Mouse (Mus musculus): ENCODE results near the gene Cox19. TPM values are rescaled to one million over a fixed set of nuclear protein-coding genes. Genes with fewer than 3 reads are reported as not detected.

Cox19 gene
- polyA plus RNA-seq (2015; fragmentation: Nextera tagmentation; extraction: Ambion mirVana): 90.6 and 97.9 TPM in 2 replicates

DNA sequence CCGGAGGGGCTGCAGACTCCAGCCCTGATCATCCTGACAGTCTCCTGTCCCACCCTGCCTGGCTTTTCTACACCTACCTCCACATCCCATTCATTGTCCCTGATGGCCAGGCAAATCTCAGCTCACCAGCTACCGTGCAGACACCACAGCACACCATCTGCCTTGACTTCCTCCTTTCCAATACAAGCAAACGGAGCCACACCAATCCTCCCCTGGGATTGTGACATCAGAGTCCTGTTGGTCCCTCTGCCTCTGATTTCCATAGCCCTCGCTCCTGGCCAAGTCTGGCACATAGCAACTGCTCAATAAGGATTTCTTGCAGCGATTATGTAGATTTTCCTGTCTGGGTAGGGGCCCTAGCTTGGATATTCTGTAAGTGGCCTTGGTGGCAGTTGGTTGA, at the start of gene Cox19:
TSS of gene Cox19 (minus strand) at position 285 of the 400 bp plus-strand sequence.
- no peak within 1 kb of the TSS for H3K27ac ChIP-seq (ENCODE audit: low read length)
- WGBS: 65% methylated on average over 5 of the region's 5 CpGs
- no peak within 1 kb of the TSS for H3K9ac ChIP-seq (replicated peaks; ENCODE audit: low read depth, low read length)
- no peaks in the 10 kb centered on the region for H3K27me3 ChIP-seq (replicated peaks; ENCODE audit: control insufficient read depth, insufficient read depth, low read length)
- ATAC-seq: no peak
- H3K9me3 ChIP-seq (ENCODE audit: control insufficient read depth, low read length): no peaks in the 10 kb centered on the region
- H3K4me2 ChIP-seq (ENCODE audit: low read length): no peak within 1 kb of the TSS
- H3K4me3 ChIP-seq (replicated peaks; ENCODE audit: low read length): no peak within 1 kb of the TSS
- H3K36me3 ChIP-seq (ENCODE audit: control insufficient read depth, insufficient read depth): no peaks in the 10 kb centered on the region
- H3K4me1 ChIP-seq (replicated peaks; ENCODE audit: control insufficient read depth, insufficient read depth, low read length): no peaks in the 10 kb centered on the region

DNA sequence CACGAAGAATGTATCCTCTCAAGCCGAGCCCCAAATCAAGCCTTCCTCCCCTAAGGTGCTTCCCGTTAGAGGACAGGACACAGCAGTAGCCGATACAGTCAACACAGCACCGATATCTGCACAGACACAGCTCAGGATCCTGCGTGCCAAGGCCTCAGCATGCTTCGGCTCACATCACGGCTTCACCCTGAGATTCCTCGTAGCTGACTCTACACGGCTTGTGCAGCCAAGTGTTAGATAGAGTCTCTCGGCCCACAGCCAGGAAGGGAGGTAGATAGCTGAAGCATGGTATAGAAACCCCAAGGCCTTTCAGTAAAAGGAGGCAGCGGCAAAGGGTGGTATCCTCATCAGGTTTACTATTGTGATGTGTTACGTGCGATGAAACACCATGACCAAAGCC, 48.8 kb upstream of the Cox19 start:
- H3K9ac ChIP-seq (replicated peaks; ENCODE audit: low read depth, low read length): no peak overlapping the region
- no peaks in the 10 kb centered on the region for H3K9me3 ChIP-seq (ENCODE audit: control insufficient read depth, low read length)
- H3K4me1 ChIP-seq (replicated peaks; ENCODE audit: control insufficient read depth, insufficient read depth, low read length): peaks cover 6% of the 10 kb centered on the region; the same call in 1 of the 2 replicates
- no peaks in the 10 kb centered on the region for H3K27me3 ChIP-seq (replicated peaks; ENCODE audit: control insufficient read depth, insufficient read depth, low read length)
- H3K4me3 ChIP-seq (replicated peaks; ENCODE audit: low read length): no peak overlapping the region
- no peak overlapping the region for H3K27ac ChIP-seq (ENCODE audit: low read length)
- WGBS: 91% methylated on average over 14 of the region's 14 CpGs
- no peak for ATAC-seq
- H3K36me3 ChIP-seq (ENCODE audit: control insufficient read depth, insufficient read depth): no peaks in the 10 kb centered on the region
- no peak overlapping the region for H3K4me2 ChIP-seq (ENCODE audit: low read length)

DNA sequence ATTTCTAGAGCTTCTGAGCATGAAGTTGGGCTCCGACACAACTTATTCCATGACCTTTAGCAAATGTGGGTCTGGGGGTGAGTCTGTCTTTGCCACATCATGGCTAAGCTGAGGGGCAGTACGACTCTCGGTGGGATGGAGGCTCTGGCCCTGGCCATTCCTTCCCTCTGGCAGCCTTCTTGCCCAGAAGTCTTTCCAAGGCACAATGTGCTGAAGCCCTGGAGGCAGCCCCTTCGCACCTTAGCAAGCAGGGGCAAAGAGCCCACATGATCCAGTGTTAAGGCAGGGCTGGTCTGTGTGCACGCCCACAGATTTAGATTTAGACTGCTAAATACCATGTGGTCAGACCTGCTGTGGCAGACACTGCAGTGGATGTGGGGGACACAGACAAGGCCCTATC, 47.6 kb upstream of the Cox19 start:
- Histone ChIP-seq H3K9ac (replicated peaks; ENCODE audit: low read depth, low read length) (no peak overlapping the region), H3K4me1 (replicated peaks; ENCODE audit: control insufficient read depth, insufficient read depth, low read length) (peaks cover 6% of the 10 kb centered on the region; the same call in 1 of the 2 replicates), H3K27me3 (replicated peaks; ENCODE audit: control insufficient read depth, insufficient read depth, low read length) (no peaks in the 10 kb centered on the region), H3K4me3 (replicated peaks; ENCODE audit: low read length) (no peak overlapping the region), H3K27ac (ENCODE audit: low read length) (no peak overlapping the region), H3K9me3 (ENCODE audit: control insufficient read depth, low read length) (no peaks in the 10 kb centered on the region), H3K4me2 (ENCODE audit: low read length) (no peak overlapping the region), H3K36me3 (ENCODE audit: control insufficient read depth, insufficient read depth) (no peaks in the 10 kb centered on the region)
- 83% methylated on average over 5 of the region's 5 CpGs for WGBS
- no peak for ATAC-seq

DNA sequence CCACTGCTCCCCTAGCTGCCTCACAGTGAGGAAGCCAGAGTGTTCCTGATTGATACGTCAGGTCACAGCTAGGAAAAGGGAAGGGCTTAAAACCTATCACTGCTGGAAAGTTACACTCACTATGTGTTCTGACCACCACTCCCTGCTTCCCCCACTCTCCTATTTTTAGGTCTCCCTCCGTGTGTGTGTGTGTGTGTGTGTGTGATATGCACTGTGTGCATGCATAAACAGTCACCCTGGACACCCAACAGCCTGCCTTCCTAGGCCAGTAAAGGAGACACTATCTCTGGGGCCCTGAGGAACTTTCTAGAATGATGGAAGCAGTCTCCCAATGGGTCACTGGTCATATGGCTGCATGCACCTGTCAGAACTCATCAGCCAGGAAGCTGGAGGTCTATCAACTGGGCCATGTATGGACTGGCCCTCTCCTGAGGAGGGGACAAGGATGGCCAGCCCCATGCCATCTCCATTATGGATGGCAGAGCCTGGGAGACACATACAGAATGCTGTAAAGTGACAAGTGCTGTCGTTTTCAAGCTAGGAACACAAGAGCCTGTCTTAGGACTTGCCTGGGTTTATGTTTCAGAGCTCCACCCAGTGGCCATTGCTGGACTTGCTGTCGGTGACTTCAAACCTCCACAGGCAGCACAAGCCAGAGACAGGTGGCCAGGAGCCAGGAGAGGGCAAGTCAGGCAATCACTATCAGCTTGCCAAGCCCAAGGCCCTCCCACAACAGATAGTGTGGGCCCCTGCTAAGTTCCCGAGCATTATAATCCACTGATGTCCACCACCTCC, 46.9 kb upstream of the Cox19 start:
- no peak overlapping the region for H3K4me2 ChIP-seq (ENCODE audit: low read length)
- 39% methylated on average over 5 of the region's 5 CpGs for WGBS
- no peak overlapping the region for H3K27ac ChIP-seq (ENCODE audit: low read length)
- H3K9ac ChIP-seq (replicated peaks; ENCODE audit: low read depth, low read length): no peak overlapping the region
- H3K27me3 ChIP-seq (replicated peaks; ENCODE audit: control insufficient read depth, insufficient read depth, low read length): no peaks in the 10 kb centered on the region
- H3K4me3 ChIP-seq (replicated peaks; ENCODE audit: low read length): no peak overlapping the region
- H3K9me3 ChIP-seq (ENCODE audit: control insufficient read depth, low read length): no peaks in the 10 kb centered on the region
- H3K36me3 ChIP-seq (ENCODE audit: control insufficient read depth, insufficient read depth): no peaks in the 10 kb centered on the region
- peaks cover 6% of the 10 kb centered on the region; the same call in 1 of the 2 replicates for H3K4me1 ChIP-seq (replicated peaks; ENCODE audit: control insufficient read depth, insufficient read depth, low read length)
- ATAC-seq: peak; percentile 71

DNA sequence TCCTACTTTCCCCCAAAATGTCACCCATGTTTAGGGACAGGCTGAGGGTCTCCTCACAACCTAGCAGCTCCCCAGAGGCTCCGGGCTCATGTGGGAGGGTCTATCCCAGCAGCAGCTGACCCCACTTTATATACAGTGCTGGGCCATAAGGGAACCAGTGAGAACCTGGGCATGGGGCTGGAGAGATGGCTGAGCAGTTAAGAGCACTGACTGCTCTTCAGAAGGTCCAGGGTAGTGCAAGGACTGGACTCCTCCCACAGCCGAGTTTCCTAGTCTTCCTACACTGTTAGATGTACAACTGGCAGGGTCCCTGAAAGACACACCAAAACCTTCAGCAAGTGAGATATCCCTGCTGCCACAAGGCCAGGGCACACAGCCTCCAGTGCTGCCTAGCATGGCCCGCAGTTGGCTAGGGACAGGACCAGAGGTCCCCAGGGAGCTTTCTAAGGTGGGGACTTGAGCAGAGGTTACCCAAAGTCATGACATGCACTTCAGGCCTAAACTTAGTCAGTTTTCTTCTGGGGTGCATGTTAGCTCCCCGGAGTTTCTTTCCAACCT, 46.2 kb upstream of the Cox19 start:
- no peak overlapping the region for H3K4me3 ChIP-seq (replicated peaks; ENCODE audit: low read length)
- ATAC-seq: no peak
- no peaks in the 10 kb centered on the region for H3K27me3 ChIP-seq (replicated peaks; ENCODE audit: control insufficient read depth, insufficient read depth, low read length)
- no peaks in the 10 kb centered on the region for H3K9me3 ChIP-seq (ENCODE audit: control insufficient read depth, low read length)
- no peak overlapping the region for H3K4me2 ChIP-seq (ENCODE audit: low read length)
- WGBS: 89% methylated on average over 4 of the region's 4 CpGs
- H3K9ac ChIP-seq (replicated peaks; ENCODE audit: low read depth, low read length): no peak overlapping the region
- no peaks in the 10 kb centered on the region for H3K36me3 ChIP-seq (ENCODE audit: control insufficient read depth, insufficient read depth)
- H3K4me1 ChIP-seq (replicated peaks; ENCODE audit: control insufficient read depth, insufficient read depth, low read length): peaks cover 6% of the 10 kb centered on the region; the same call in 1 of the 2 replicates
- no peak overlapping the region for H3K27ac ChIP-seq (ENCODE audit: low read length)

DNA sequence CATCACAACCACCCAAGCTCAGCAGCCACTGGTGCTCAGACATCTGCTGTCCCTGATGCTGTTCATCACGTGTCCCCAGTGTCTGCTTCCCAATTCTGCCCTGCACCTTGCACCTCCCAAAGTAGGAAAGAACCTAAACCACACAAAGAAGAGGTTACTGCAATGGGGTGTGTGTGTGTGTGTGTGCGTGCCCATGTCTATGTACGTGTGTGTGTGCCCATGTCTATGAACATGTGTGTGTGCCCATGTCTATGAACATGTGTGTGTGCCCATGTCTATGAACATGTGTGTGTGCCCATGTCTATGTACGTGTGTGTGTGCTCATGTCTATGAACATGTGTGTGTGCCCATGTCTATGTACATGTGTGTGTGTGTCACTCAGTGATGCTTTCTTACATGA, 44.3 kb upstream of the Cox19 start:
- Histone ChIP-seq H3K9me3 (ENCODE audit: control insufficient read depth, low read length) (no peaks in the 10 kb centered on the region), H3K9ac (replicated peaks; ENCODE audit: low read depth, low read length) (no peak overlapping the region), H3K27ac (ENCODE audit: low read length) (no peak overlapping the region), H3K27me3 (replicated peaks; ENCODE audit: control insufficient read depth, insufficient read depth, low read length) (no peaks in the 10 kb centered on the region), H3K4me3 (replicated peaks; ENCODE audit: low read length) (no peak overlapping the region), H3K36me3 (ENCODE audit: control insufficient read depth, insufficient read depth) (no peaks in the 10 kb centered on the region), H3K4me1 (replicated peaks; ENCODE audit: control insufficient read depth, insufficient read depth, low read length) (peaks cover 6% of the 10 kb centered on the region; the same call in 1 of the 2 replicates), H3K4me2 (ENCODE audit: low read length) (no peak overlapping the region)
- 92% methylated on average over 4 of the region's 4 CpGs for WGBS
- ATAC-seq: no peak

DNA sequence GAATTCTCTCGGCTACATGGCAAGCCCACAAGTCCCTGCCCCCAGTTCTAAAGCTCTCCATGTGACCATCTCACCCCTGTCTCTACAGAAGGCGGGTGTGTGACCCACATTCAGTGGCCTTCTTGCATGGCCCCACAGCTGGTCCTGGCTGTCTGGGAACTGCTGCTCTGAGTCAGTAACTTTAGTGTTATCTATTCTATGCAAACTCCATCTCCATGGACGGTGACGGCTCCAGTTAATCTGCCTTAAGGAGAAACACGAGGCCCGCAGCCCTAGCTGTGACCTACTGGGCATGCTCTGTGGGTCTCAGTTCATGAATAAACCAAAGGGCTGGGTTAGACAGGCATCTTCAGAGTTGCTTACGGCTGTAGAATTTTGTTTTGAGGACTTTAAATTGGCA, 43.2 kb upstream of the Cox19 start:
- H3K9ac ChIP-seq (replicated peaks; ENCODE audit: low read depth, low read length): no peak overlapping the region
- H3K9me3 ChIP-seq (ENCODE audit: control insufficient read depth, low read length): no peaks in the 10 kb centered on the region
- no peak overlapping the region for H3K4me2 ChIP-seq (ENCODE audit: low read length)
- ATAC-seq: no peak
- WGBS: 72% methylated on average over 7 of the region's 7 CpGs
- H3K4me3 ChIP-seq (replicated peaks; ENCODE audit: low read length): no peak overlapping the region
- no peaks in the 10 kb centered on the region for H3K27me3 ChIP-seq (replicated peaks; ENCODE audit: control insufficient read depth, insufficient read depth, low read length)
- no peak overlapping the region for H3K27ac ChIP-seq (ENCODE audit: low read length)
- H3K4me1 ChIP-seq (replicated peaks; ENCODE audit: control insufficient read depth, insufficient read depth, low read length): peaks cover 6% of the 10 kb centered on the region; the same call in 1 of the 2 replicates
- H3K36me3 ChIP-seq (ENCODE audit: control insufficient read depth, insufficient read depth): no peaks in the 10 kb centered on the region

DNA sequence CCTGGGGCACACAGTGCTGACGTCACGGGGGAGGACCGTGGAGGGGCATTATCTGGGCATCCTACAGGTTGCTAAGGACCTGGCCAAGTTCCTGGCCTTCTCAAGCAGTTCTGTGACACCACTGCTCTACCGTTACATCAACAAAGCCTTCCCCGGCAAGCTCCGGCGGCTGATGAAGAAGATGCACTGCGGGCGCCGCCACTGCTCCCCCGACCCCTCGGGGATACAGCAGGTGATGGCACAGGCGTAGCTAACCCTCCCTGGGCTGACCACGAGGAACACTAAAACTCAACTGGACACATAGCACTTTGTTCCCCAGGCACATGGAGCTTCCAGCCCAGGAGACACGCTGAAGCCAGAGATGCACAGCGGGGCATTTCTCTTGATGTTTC, 42.0 kb upstream of the Cox19 start:
- Histone ChIP-seq H3K36me3 (ENCODE audit: control insufficient read depth, insufficient read depth) (no peaks in the 10 kb centered on the region), H3K9me3 (ENCODE audit: control insufficient read depth, low read length) (no peaks in the 10 kb centered on the region), H3K4me1 (replicated peaks; ENCODE audit: control insufficient read depth, insufficient read depth, low read length) (peaks cover 1% of the 10 kb centered on the region), H3K27ac (ENCODE audit: low read length) (no peak overlapping the region), H3K9ac (replicated peaks; ENCODE audit: low read depth, low read length) (no peak overlapping the region), H3K27me3 (replicated peaks; ENCODE audit: control insufficient read depth, insufficient read depth, low read length) (no peaks in the 10 kb centered on the region), H3K4me3 (replicated peaks; ENCODE audit: low read length) (no peak overlapping the region), H3K4me2 (ENCODE audit: low read length) (no peak overlapping the region)
- ATAC-seq: no peak
- 87% methylated on average over 16 of the region's 16 CpGs for WGBS

DNA sequence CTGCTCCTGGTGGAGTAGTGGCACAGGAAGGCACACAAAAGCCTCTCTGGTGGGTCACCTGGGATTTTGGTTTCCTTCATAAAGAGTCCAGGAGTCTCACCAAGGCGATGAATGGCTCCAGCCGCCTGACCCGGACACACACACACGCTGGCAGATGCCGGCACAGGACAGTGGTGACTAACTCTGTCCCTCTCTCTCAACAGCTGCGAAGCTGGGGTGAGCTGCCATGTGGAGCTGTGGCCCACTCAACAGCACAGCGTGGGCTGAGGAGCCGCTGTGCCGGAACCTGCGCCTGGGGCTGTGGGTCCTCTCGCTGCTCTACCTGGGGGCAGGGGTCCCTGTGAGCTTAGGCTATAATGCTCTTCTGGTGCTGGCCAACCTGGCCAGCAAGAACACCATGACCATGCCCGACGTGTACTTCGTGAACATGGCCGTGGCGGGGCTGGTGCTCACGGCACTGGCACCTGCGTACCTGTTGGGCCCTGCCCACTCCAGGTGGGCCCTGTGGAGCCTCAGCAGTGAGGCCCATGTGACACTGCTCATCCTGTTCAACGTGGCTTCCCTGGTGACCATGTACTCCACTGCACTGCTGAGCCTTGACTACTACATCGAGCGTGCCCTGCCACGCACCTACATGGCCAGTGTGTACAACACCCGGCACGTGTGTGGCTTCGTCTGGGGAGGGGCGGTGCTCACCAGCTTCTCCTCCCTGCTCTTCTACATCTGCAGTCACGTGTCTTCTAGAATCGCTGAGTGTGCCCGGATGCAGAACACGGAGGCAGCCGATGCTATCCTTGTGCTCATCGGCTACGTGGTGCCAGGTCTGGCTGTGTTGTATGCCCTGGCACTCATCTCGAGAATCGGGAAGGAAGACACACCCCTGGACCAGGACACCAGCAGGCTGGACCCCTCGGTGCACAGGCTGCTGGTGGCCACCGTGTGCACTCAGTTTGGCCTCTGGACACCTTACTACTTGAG, 41.3 kb upstream of the Cox19 start:
- Histone ChIP-seq H3K27ac (ENCODE audit: low read length) (no peak overlapping the region), H3K4me3 (replicated peaks; ENCODE audit: low read length) (no peak overlapping the region), H3K4me2 (ENCODE audit: low read length) (no peak overlapping the region), H3K36me3 (ENCODE audit: control insufficient read depth, insufficient read depth) (no peaks in the 10 kb centered on the region), H3K27me3 (replicated peaks; ENCODE audit: control insufficient read depth, insufficient read depth, low read length) (no peaks in the 10 kb centered on the region), H3K9me3 (ENCODE audit: control insufficient read depth, low read length) (no peaks in the 10 kb centered on the region), H3K9ac (replicated peaks; ENCODE audit: low read depth, low read length) (no peak overlapping the region), H3K4me1 (replicated peaks; ENCODE audit: control insufficient read depth, insufficient read depth, low read length) (peaks cover 3% of the 10 kb centered on the region)
- WGBS: 94% methylated on average over 37 of the region's 37 CpGs
- no peak for ATAC-seq

All from forebrain, embryonic 16.5 days (tissue).